Mouse (Mus musculus): ENCODE results near the gene Tchhl1.
A peak's percentile ranks its signal among the peaks of the same experiment; 100 is the strongest.

- peak; percentile 42 for TF ChIP-seq CTCF (IDR thresholded peaks at IDR 0.05; ENCODE audit: low read depth, low read length)
- TF ChIP-seq POLR2A (IDR thresholded peaks at IDR 0.05; ENCODE audit: extremely low read depth, insufficient read depth, low read length) = no peak
These were observed 21.3 kb upstream of the Tchhl1 start for GRCm38 (mm10) chr3:93447138-93447841.
